Mouse (Mus musculus) E14TG2a.4 (cell line): ENCODE measurements around the gene Sdsl.

ENCODE experiments used
- CTCF ChIP-seq: conservative IDR thresholded peaks from 2 replicates; pipeline ENCODE4 v1.5.1; 2014; ENCODE audit warnings: low read length
- NANOG ChIP-seq: IDR thresholded peaks from 2 replicates; pipeline ENCODE4 v1.6.1; 2014; ENCODE audit warnings: borderline replicate concordance, low read length, mixed read lengths
- POU5F1 ChIP-seq: IDR thresholded peaks from 2 replicates; pipeline ENCODE4 v1.6.1; 2014; ENCODE audit warnings: low read length, borderline replicate concordance

- no peak for TF ChIP-seq CTCF
- no peak for TF ChIP-seq NANOG
- TF ChIP-seq POU5F1, result no peak
Observed at GRCm38 (mm10) chr5:120481205-120481604, 8.6 kb upstream of the Sdsl start.
